Mouse (Mus musculus): Measurements from ENCODE around the gene Stub1.
A peak's percentile ranks its signal among the peaks of the same experiment; 100 is the strongest.
"Not testable (repeated sequence)": the region's sequence is repeated elsewhere in the genome, so short reads cannot be mapped to it uniquely, and the experiment has no call there.

The Stub1 gene

GRCm38 (mm10) chr17:25833291-25833663 is at the start of gene Stub1:
Gene Stub1 (minus strand): TSS chr17:25833404.
- DNase-seq (ENCODE audit: low read depth, low spot score): peak; percentile 97

- DNase-seq (ENCODE audit: low read depth, low spot score): no peak
Observed at GRCm38 (mm10) chr17:25882306-25882705, 49.1 kb upstream of the Stub1 start.

- peak; percentile 64 for DNase-seq (ENCODE audit: low read depth, low spot score)
Observed at GRCm38 (mm10) chr17:25881691-25882090, 48.5 kb upstream of the Stub1 start.

GRCm38 (mm10) chr17:25880913-25881641 is 47.9 kb upstream of the Stub1 start:
- no peak for DNase-seq (ENCODE audit: low read depth, low spot score)

- DNase-seq (ENCODE audit: low read depth, low spot score): no peak
Observed at GRCm38 (mm10) chr17:25880196-25880910, 47.1 kb upstream of the Stub1 start, which contains the start of gene Wfikkn1. Gene Wfikkn1 (minus strand): TSS chr17:25880858.

GRCm38 (mm10) chr17:25879750-25880149 is 46.5 kb upstream of the Stub1 start:
- no peak for DNase-seq (ENCODE audit: low read depth, low spot score)

- DNase-seq (ENCODE audit: low read depth, low spot score): peak; percentile 50
Observed at GRCm38 (mm10) chr17:25879261-25879660, 46.1 kb upstream of the Stub1 start.

GRCm38 (mm10) chr17:25878611-25879180 is 45.5 kb upstream of the Stub1 start:
- DNase-seq (ENCODE audit: low read depth, low spot score): no peak

- no peak for DNase-seq (ENCODE audit: low read depth, low spot score)
Observed at GRCm38 (mm10) chr17:25877741-25878610, 44.8 kb upstream of the Stub1 start.

- no peak for DNase-seq (ENCODE audit: low read depth, low spot score)
Observed at GRCm38 (mm10) chr17:25877025-25877424, 43.8 kb upstream of the Stub1 start.

- DNase-seq (ENCODE audit: low read depth, low spot score): no peak
Observed at GRCm38 (mm10) chr17:25876347-25876915, 43.2 kb upstream of the Stub1 start.

- DNase-seq (ENCODE audit: low read depth, low spot score): peak; percentile 90
Observed at GRCm38 (mm10) chr17:25875171-25876136, 42.2 kb upstream of the Stub1 start.

GRCm38 (mm10) chr17:25874721-25875170 is 41.5 kb upstream of the Stub1 start, which contains the start of gene Mettl26:
Gene Mettl26 (plus strand): TSS chr17:25875074.
- peak; percentile 96 for DNase-seq (ENCODE audit: low read depth, low spot score)

- DNase-seq (ENCODE audit: low read depth, low spot score): peak; percentile 32
Observed at GRCm38 (mm10) chr17:25874148-25874720, 41.0 kb upstream of the Stub1 start.

- DNase-seq (ENCODE audit: low read depth, low spot score): no peak
Observed at GRCm38 (mm10) chr17:25873405-25874147, 40.4 kb upstream of the Stub1 start.

- DNase-seq (ENCODE audit: low read depth, low spot score): no peak
Observed at GRCm38 (mm10) chr17:25872676-25873075, 39.5 kb upstream of the Stub1 start.

GRCm38 (mm10) chr17:25871566-25871965 is 38.4 kb upstream of the Stub1 start:
- not testable (repeated sequence) for DNase-seq (ENCODE audit: low read depth, low spot score)

GRCm38 (mm10) chr17:25869954-25870353 is 36.8 kb upstream of the Stub1 start:
- no peak for DNase-seq (ENCODE audit: low read depth, low spot score)

GRCm38 (mm10) chr17:25869498-25869897 is 36.3 kb upstream of the Stub1 start:
- no peak for DNase-seq (ENCODE audit: low read depth, low spot score)
